Mouse (Mus musculus) left cerebral cortex, adult 9 months (tissue): ENCODE data around the gene Cad.
A peak's percentile ranks its signal among the peaks of the same experiment; 100 is the strongest.

Source experiments
- DNase-seq, 2 experiments: peaks; one replicate each; pipeline ENCODE4 v3.0.0; 2022; ENCODE audit warnings: low spot score in 2 of 2

Gene Cad

GRCm38 (mm10) chr5:31110781-31111180, 56.2 kb downstream of the Cad start:
- no peak for DNase-seq

DNA sequence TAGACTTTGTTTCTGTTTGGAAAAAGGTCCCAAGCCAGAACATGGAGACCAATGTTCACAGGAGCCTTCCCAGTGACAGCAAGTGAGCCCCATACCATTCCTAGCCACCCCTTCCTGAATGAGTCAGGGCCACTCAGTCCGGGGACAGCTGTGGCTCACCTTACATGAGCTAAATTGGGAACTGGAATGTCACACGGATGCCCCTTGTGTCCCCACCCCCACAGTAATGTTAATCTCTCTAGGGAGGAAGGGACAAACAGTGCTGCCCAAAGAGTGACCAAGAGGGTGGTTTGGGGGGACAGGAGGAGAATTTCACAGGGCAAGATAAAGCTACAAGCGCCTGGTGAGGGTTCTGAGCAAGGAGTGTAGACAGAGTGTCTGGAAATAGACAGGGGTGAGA, 61.8 kb downstream of the Cad start, which contains the start of gene Trim54:
Gene Trim54 (plus strand): TSS at position 359 of the 400 bp plus-strand sequence.
- DNase-seq: no peak

DNA sequence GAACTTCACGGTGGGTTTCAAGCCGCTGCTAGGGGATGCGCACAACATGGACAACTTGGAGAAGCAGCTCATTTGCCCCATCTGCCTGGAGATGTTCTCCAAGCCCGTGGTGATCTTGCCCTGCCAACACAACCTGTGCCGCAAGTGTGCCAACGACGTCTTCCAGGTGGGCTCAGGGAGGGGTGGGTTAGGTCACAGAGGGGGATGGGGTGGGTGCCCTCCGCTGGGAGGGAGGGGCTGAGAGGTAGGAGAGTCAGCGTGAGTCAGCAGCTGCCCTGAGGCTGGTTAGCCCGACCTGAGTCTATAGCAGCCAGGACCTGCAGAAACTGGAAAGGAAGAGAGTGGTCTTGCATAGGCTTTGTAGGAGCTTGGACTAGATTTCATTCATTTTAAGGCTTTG, 62.3 kb downstream of the Cad start:
- no peak for DNase-seq

- DNase-seq: peak; percentile 37 to 59
These were observed 66.5 kb downstream of the Cad start for GRCm38 (mm10) chr5:31121111-31121510.

DNA sequence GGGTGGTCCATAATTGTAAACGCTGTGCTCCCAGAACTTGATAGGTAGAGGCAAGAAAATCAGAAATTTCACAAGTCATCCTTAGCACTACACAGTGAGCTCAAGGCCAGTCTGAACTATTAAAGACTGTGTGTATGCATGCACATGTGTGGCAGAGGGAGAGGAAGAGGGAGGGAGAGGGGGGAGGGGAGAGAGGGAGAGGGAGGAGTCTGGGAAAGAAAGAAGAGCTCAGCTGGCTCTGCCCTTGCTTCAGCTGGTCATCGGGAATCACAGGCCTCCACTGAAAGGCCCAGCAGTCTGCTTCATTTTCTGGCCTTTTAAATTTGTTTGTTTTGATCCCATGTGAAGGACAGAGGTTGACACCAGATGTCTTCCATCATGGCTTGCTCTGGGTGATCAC, 68.9 kb downstream of the Cad start:
- DNase-seq: no peak

GRCm38 (mm10) chr5:31126050-31126449, 71.5 kb downstream of the Cad start:
- DNase-seq: no peak
